Mouse (Mus musculus) cerebellum, postnatal 14 days (tissue): ENCODE data around the gene Stxbp6.

Experiments
- DNase-seq, 2 experiments: peaks; one replicate each; pipeline ENCODE4 v3.0.0; 2021; ENCODE audit warnings: mixed read lengths in 2 of 2

Stxbp6 gene

DNA sequence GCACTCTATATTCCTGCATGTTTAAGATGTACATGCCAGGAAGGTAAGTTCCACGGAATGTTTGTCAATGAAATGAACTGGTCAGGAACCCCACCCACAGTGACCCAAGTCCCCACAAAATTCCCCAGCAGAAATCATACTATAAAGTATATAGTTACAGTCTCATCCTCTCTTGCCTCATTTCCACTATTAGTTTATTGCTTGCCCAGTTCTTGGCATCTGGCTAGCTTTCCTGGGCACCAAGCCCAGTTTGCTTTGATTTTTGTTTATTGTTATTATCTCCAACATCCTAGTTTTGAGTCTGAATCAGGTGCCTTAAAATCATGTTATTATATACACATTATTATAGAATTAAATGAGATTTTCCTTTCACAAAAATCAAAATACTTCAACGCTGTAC is 168.5 kb downstream of the Stxbp6 start:
- DNase-seq: peak in 1 of 2 experiments; percentile 5

DNA sequence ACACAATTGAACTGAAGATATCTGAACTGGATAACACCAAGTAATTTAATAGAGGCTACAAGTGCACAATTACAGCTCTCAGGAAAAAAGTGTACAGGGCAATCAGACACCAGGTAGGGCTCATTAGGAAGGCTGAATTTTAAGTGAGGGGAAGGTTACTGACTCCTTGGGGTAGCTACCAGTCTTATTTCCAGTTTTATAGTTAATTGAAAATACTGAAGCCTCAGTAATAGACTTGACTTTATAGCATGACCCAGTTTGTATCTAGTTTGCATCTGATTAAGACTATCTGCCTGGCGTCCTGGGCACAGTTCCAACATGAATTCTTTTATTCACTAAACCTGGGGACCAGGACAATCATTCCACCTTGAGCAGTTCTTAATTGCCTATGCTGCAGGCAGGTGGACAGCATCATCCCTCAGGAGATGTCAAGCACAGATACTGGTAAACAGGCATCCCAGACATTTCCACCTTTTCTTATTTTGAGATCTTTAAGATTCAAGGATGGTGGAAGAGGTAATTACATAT is 171.2 kb downstream of the Stxbp6 start:
- no peak for DNase-seq

DNA sequence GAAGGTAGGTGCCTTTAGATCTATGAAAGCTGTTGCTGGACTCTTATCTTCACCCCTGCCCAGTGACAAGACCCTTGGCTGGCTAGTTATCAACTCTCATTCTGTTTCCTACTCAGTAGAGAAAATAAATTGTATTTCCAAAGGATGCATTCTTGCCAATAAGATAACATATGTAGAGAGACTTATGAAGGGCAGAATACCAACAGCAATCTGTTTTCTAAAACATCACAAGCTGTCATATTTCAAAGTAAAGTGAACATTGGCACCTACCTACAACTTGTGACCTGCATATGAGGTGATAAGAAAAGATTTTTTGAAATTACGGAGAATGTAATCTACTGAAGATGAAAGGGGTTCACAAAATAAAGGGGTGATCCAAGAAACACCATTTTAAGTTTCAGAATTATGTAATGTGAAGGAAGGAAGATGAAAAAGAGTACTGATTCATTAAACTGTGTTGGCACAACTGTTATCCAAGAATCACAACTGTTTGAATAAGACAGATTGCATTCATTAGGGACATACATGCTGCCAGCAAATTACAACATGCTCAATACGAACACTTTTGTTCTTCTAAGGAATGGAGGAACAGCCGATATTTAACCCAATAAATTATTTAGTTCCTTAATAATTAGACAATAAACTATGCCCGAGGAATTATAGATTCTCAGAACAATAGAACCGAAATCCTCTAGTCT is 175.2 kb downstream of the Stxbp6 start:
- DNase-seq: no peak

DNA sequence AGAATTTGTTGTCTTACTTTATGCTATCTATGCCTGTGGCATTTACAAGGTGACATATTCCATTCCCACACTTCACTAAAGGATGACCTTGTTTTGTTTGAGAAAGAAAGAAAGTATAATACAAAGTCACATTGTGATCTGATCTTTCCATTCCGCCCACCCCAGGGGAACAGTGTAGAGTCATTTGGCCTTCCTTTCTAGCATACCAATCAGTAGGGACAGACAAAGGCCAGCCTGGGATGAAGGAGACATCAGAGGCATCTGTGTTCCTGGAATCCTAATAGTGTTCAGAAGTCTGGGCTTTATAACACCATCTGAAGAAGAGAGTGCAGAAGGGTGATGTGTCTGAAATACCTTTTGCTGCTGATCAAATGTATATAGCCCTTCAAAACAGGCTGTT is 178.0 kb downstream of the Stxbp6 start:
- no peak for DNase-seq

DNA sequence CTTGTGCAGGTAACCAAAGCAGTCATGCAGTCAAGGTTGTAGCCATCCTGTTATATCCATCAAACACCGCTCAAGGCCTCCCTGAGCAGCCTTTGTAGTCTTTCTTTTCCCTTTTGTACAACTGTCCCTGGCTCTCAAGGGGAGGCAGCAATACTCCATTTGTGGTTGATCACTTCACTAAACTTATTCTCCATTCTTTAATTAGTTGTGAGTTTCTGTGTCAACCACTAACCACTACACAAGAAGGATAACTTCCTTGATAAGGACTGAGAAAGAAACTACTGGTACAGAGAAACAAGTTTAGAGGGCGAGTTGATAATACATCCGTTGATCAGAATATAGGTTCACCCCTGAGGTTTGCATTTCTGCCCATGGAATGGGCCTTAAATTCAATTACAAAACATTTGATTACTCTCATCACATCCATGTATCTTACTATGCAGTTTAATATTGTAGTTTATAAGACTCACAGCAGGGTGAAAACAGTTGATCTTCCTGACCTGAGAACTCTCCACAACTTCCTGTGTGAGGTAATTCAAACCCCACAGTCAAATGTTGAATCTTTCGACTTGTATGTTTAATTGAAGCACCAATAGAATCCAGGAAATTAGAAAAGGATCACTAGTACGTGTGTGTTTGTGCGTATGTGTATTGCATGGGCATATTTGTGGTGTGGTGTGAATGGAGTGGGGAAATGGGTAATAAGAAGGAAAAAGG is 184.7 kb downstream of the Stxbp6 start:
- no peak for DNase-seq

DNA sequence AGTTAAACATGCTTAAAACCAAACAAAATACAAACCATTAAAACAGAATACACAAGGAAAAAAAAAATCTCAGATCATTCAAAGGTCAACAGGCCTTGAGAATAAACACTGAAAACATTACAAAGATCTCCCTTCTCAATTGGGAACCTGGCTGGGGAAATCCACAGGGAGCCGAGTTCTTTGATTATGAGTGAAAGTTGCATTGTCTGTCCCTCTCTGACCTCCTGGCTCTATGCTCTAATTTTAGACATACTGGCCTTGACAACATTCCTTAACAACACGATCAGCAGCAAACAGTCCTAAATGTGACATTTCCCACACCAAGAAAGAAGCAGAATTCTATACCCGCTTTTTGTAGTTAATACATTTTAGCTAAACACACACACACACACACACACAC is 187.7 kb downstream of the Stxbp6 start:
- no peak for DNase-seq

DNA sequence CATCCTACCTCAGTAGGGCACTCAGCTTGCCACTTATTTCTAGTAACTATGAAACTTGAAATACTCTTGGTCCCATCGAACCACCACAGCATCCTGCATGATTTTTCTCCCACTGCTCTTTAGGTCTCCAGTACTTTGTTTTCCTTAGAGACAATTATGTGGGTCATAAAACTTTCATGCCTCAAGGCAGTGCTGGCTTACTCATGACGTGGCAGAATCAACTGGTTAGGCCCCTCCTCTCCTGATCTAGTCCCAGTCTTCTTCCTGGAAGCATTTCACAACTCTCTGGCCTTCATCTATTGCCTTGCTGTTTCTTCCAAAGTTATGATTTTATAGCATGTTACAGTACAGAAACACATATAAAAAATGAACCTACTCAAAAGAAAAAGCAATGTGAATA is 201.8 kb downstream of the Stxbp6 start:
- DNase-seq: no peak

DNA sequence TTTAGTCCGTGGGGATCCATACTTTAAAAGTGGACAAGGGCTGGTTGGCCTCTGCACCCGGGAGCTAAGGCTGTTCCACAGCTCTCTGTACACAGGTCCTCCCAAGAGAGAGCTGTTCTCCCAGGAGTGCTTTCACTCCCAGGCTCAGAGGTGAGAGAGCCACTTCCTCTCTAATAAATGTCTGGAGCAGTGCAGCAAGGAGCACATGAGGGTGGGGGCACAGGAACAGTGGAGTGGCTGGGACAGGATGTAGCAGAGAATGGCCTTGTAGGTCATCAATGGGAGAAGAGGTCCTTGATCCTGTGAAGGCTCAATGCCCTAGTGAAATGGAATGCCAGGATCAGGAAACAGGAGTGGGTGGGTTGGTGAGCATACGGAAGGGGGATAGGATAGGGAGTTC is 209.1 kb downstream of the Stxbp6 start:
- DNase-seq: no peak

DNA sequence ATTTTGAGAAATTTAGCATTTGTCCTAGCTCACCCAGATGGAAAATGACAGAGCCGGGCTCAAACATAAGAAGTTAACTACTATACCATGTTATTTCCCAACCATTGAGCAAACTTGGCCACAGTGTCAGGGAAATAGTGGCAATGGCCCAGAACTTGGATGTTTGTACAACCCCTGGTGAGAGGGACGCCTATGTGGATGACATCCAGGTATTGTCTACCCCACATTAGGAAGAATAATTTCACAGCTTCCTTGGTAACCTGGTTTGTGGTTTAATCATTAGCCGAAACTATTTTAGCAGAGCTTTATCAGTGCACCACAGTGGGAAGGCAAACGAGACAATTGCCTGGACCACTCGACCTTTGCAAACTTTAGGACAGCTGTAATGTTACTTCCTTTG is 215.1 kb downstream of the Stxbp6 start:
- no peak for DNase-seq

DNA sequence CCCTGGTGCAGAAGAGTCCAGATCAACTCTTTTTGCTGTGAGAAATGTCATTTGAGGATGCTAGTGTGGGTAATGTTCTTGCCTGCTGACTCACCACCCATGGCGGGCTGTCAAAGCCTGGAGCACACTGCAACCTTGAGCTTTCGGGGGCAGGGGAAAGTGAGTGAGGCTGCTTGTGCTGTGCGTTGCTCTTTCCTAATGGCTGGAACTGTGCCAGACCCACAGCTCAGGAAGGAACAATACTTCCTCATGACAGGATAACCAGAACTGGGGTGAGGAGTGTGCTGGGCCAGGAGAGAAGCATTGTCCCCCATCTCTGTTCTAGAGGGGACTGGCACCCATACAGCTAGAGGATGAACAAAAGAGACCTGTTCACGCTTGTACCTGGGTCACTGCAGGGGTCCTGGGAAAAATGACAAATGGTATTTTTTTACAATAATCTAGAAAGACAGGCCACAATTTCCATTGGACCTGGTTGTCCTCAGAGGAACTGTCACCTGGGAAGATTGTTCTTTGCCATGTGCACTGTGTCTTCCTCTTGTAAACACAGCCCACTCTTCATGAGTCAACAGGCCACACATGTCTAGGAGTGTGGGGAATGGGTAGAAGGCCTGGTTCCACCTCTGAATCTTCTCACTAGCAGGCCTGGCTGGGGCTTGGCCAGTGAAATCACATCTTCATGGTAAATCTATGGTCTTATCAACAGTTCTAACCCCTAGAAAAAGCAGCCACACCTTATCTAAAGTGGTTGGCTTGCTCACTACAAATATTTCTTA is 216.2 kb downstream of the Stxbp6 start:
- DNase-seq: peak; percentile 19 to 20

DNA sequence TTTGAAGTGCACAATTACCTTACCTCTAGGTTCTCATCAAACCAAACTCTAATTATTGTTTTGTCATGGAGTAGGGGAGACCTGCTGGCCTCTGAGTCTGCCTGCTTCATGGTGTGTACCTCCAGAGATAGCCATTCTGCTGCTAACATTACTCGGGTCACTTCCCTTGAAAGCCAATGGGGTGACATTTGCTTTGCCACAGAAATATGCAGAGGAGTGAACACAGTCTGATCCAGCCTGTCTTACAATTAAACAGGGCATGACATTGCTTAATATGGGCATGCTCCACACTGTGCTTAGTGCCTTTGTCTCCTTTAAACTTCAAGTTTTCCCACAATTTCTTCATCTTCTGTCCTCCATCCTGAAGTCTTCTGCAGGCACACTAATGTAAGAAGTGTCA is 222.5 kb downstream of the Stxbp6 start:
- no peak for DNase-seq

DNA sequence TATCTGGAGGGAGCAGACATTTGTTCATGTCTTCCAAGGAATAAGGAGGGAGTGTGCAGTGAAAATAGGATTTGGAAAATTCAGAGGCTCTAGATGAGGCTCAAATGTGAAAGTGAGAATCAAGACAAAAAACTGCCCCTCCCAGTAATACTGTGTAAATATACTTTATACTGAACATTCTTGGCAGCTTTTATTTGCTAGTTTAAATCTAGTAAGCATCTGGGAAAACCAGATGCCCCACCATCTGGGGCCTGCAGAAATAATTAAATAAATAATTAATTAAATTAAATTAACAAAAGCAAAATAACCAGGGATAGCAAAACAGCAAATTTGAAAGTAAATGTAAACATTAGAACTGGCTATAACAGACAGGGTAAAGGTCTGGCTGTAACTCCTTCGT is 224.0 kb downstream of the Stxbp6 start:
- DNase-seq: no peak

DNA sequence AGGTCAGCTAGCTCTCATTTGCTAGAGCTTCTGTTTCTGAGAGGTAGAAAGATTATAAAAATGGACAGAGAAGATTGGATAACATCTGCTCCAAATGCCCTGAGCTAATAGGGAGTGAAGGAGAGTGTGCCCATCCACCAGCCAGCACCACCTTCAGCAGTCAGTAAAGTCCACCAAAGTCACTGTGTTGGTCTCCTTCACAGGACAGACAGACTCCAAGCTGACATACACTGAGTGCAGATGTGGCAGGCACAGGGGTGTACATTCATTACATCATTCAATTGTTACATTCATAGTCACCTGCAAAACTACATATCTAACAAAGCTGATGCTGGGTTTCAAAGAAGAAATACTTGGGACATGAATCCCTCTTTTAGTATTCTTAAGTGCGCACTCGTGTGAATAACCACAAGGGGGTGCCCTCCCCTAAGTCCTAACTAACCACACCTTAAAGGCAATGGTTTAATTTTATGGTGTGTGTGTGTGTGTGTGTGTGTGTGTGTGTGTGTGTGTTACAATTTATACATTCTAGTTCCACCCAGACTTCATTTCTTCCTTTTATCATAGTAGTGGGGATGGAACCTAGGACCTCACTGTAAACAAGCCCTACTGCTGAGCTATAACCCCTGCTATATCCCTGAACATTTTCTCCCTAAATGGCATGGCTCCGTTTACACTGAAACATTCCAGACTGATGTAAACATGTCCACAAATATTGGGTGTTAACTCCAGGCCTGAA is 225.9 kb downstream of the Stxbp6 start:
- DNase-seq: peak; percentile 63 to 72

DNA sequence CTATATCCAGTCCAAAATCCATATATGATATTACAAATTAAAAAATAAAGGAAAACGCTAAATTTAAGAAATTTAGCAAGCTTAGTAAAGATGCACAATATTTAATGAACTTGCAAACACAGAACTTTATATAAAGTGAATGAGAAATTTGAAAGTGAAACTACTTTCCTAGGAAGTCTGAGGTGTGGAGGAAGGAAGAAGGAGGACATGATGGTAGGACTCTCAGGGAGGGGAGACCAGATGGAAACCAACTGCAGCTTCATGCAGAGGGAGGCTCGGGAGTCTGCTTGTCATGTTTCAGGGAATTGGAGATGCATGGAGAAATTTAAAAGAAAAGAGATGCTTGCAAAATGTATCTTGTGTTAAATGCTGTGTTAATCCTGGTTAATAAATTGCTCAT is 233.9 kb downstream of the Stxbp6 start:
- no peak for DNase-seq

DNA sequence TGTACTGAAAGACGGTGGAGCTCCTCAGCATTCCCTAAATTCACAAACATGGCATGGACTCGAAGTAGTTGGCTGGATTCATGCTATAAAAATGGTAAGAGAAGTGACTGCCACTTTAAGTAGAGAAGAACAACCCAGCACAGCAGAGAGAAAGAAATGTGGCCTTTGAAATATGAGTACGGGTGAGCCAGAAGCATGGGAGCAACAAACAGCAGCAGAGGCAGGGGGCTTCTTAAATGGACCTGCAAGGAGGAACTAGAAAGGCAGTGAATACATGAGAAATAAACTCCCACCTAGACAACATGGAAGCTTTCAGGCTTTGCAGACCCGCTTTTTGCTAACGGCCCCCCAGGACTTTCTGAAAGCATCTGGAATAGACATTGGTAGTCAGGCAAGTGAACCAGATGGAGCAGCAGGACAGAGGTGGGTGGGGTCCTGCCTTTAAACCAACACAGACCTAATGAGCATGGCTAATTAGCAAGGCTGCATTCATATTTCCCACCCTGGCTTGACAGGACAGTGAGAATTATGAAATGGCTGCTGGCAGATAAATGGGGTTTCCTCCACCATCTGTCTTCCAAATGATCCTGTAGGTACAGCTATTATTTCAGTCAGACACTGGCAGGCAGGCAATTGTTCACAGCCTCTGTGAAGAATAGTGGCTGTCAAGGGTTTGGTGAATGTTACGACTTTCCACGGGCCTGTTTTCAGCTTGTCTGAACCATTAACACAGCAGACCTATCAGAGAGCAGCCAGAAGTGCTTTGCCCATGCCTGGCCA is 234.7 kb downstream of the Stxbp6 start:
- DNase-seq: peak; percentile 28 to 53

DNA sequence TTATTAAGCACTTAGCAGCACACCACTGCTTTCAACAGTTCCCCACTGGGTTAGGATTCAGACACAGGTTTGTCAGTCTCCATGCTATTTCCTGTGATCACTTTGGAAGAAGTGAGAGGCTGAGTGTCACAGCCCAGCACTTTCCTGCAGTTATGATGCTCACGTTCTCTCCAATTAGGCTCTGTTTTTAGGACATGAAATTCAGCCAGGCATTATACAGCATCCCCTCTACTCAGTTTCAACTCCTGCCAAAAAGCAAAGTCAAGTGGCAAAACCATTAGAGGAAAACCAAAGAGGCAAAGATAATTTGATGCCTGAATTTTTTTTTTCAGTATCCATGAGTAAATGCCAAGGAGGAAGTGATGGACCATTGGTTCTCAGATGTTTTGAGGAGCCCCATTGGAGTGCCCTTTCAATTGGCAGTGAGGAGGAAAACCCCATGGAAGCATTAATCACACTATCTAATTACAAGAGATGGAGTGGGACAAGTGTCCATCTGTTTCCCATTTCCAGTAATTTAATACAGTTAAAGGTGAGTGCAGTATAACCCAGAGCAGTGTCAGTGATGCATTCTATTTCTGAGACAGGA is 238.5 kb downstream of the Stxbp6 start:
- DNase-seq: peak; percentile 49 to 73

DNA sequence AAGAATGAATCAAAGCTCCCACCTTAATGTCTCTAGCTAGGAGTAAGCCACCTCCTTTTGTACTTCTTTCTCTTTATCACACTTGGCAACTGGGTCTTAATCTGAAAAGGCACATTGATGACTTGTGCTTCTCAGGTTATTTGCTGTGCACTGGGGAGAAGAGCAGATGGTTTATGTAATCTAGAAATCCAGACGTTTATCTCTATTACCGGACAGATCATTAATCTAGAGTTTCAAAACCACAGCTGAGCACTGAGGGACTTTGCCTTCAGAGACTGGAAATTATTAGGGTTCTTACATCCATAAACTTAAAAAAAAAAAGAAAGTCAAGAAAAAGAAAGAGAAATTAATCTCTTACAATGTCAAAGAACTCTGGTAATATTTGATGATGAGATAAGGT is 262.6 kb downstream of the Stxbp6 start:
- no peak for DNase-seq

DNA sequence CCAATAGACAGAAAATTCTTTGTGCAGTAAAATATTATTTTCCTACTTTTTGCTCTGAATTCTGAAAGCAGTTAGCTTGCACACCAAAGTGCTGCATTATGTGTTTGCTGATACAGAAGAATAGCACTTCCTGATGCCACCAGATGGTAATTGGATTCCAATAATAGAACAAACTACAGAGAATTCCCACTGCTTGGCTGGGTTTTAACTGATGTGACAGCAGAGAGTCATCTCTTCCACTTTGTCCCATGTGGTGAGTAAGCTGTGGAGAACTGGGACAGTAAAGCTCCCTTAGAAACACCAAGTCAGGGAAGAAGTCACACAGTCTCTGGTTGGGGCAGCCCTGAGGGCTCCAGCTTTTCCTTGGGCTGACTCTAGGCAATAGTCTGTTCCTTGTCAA is 270.3 kb downstream of the Stxbp6 start:
- no peak for DNase-seq
